Mouse (Mus musculus) brain, embryonic 14.5 days (tissue): Measurements from ENCODE around the gene Prss2. TPM values are rescaled to one million over a fixed set of nuclear protein-coding genes. Genes with fewer than 3 reads are reported as not detected.
A peak's percentile ranks its signal among the peaks of the same experiment; 100 is the strongest.

Experiments used
- DNase-seq: peaks from one replicate; pipeline ENCODE4 v3.0.0-alpha.2; 2011; ENCODE audit warnings: low read depth
- CTCF ChIP-seq: fragments of 200-500 bp; IDR thresholded peaks from 2 replicates; pipeline ENCODE4 v1.5.1; 2012; ENCODE audit warnings: inconsistent platforms, mild to moderate bottlenecking, moderate library complexity, borderline replicate concordance; ENCODE audit not compliant: insufficient read depth, insufficient read length; ENCODE audit errors: extremely low read depth
- POLR2A ChIP-seq: fragments of 200-500 bp; IDR thresholded peaks from 2 replicates; pipeline ENCODE4 v1.6.1; 2012; ENCODE audit warnings: mild to moderate bottlenecking, inconsistent platforms, borderline replicate concordance; ENCODE audit not compliant: poor library complexity, insufficient read depth, insufficient read length, severe bottlenecking; ENCODE audit errors: extremely low read depth
- polyA plus RNA-seq: library from polyadenylated mRNA; depleted of rRNA; stranded (reverse); fragments of >200 nt; gene quantifications from 2 replicates; pipeline ENCODE4 v1.2.3, GENCODE M21; 2012

Gene Prss2
- polyA plus RNA-seq, 1 experiment, result not detected

DNA sequence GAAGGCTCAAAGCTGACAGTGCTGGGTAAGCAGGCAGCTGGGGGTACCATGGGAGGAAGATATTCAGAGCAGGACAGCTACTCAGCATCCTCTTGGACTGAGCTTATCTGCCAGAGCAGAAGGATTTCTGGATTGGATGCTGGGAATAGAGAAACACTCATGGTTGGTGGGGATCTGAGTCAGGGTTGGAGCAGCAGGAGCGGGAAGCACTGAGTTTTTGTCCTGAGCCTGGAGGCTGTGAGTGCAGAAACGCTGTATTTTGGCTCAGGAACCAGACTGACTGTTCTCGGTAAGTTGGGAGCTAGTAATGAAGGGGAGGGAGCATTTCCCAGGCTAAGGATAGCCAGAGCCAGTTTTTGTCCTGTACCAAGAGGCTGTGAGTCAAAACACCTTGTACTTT, 21.4 kb downstream of the Prss2 start:
- DNase-seq, result peak; percentile 37
- TF ChIP-seq CTCF (no peak), POLR2A (no peak)

DNA sequence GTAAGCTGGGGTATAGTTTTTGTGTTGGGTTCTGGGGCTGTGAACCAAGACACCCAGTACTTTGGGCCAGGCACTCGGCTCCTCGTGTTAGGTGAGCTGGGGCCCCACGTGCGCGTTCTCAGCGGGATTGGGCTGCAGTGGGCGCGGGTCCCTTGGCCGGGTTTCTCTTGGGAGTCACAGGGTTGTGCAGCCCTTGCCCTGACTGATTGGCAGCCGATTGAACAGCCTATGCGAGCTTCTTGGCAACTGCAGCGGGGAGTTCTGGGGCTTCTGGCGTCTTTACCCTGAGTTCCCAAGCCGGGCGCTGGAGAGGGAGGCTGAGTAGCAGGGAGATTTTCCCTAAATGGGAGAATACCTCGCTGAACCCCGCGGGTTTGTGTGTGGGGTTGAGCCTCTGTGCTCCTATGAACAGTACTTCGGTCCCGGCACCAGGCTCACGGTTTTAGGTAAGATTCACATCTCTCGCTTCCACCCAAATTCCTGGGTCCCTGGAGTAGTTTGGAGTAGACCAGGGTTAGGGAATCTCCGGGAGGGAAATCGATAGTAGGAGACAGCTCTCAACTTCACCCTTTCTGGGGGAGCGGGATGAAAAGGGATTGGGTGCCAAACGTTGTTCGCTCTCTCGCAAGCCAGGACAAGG, 21.9 kb downstream of the Prss2 start:
- TF ChIP-seq CTCF (no peak), POLR2A (no peak)
- peak; percentile 57 for DNase-seq

DNA sequence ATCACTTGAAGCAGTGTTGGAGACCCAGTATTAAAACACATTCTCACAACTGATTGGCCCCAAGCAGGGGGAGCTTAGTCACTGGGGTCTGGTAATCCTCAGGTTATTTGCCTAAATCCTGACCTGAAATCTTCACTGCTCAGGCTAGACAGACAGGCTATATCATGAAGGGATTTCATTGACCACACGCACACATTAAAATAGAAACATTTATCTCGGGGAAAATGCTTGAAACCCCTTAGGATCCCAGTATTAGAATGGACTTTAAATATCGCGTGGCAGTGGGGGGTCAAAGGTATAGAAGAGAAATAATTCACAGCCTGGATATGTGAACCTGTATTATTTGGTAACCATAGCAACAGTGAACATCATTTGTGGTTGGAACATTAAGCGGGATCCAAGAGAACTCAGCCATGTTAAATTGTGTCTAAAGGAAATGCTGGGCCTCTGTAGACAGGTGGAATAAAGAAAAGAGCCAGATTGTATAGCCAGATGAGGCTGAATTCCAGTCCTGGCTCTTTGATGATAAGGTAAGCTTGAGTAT, 22.9 kb downstream of the Prss2 start:
- peak; percentile 70 for DNase-seq
- TF ChIP-seq CTCF, result no peak
- TF ChIP-seq POLR2A, result no peak

DNA sequence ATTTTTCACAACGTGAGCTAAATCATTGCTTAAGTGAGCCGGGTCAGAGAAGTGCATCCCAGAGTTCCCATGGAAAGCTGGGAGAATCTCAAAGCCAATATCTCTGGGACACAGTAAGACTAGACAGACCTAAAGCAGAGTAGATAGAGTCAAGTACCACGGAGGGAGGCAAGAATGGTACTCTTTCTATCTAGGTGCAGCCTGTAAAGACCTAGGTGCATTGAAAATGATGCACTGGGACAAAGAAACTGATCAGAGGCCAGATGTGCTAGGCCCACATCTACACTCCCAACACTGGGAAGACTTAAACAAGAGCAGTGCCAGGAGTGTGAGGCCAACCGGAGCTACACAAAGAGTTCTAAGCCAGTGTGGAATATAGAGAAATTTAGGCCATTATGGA, 23.7 kb downstream of the Prss2 start:
- TF ChIP-seq POLR2A (no peak), CTCF (no peak)

DNA sequence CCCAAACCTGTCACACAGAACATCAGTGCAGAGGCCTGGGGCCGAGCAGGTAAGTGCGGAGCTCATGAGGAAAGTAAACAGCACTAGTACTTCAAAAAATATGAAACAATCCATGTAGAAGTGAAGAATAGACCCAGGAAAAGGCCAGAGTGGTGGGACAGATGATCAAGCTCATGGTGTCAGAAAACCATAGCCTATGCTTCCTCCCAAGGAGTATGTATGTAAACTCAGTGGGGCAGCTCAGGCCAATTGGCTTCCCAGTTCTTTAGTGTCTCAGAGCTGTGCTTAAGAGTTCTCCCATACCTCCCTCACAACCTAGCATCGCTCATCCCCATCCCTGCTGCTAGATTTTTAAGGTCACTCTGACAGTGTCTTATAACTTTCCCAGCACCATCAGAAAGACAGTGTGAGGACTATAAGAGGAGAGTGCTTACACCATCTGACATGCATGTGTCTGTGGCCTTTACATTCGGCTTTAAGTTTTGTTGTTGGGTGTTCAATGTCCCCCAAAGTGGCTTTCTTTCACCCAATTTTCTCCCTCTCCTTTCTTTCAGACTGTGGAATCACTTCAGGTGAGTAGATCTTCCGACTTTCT, 25.6 kb downstream of the Prss2 start:
- DNase-seq, result no peak
- TF ChIP-seq CTCF (no peak), POLR2A (no peak)

More for the DNA sequence above, 23.7 kb downstream of the Prss2 start:
- DNase-seq, result no peak

DNA sequence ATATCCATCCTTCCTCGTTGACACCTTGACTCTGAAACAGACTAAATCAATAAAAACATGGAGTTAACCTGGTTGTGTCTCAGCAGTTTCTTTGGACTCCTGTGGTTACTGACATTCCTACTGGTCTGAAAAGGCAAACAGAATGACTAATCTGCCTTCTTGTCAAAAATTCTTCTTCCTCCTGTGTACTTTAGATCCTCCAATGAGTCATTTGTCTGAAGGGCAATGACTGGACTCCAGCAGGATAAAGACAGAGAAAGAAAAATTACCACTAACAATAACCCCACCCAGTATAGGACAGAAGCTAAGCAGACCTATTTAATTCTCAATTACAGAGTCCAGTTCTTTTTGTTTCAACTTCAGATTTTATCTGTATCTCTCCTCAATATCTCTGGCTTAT, 26.7 kb downstream of the Prss2 start:
- no peak for DNase-seq
- no peak for TF ChIP-seq POLR2A
- TF ChIP-seq CTCF, result no peak

DNA sequence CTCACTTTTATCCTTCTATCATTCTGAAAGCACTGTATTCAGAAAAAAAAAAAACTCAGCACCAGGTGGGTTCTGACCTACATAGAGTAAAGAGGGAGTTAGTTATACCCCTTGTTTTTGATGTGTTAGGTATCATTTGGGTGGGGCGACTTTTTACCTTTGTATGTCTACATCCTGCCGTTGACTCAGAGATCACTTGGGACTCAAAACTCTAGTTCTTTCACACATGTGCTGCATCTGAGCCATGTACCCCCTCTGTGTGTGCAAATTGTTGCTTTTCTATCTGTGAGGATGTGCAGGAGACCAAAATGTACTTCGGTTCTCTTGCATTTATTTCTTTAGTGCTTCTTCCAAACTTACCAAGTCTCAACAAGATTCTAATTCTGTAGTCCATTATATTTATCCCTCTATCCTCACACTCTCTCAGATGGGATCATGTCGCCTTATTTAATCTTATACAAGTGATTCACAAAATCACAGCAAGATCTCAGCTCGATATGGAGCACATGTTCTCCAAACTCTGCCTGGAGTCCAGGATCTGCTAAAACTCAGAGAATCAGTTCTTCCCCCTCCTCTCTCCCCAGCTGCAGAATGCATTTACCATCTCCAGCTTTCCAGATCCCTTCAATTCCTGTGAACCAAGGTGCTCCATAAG, 31.9 kb downstream of the Prss2 start:
- no peak for DNase-seq
- TF ChIP-seq POLR2A, result no peak
- no peak for TF ChIP-seq CTCF

DNA sequence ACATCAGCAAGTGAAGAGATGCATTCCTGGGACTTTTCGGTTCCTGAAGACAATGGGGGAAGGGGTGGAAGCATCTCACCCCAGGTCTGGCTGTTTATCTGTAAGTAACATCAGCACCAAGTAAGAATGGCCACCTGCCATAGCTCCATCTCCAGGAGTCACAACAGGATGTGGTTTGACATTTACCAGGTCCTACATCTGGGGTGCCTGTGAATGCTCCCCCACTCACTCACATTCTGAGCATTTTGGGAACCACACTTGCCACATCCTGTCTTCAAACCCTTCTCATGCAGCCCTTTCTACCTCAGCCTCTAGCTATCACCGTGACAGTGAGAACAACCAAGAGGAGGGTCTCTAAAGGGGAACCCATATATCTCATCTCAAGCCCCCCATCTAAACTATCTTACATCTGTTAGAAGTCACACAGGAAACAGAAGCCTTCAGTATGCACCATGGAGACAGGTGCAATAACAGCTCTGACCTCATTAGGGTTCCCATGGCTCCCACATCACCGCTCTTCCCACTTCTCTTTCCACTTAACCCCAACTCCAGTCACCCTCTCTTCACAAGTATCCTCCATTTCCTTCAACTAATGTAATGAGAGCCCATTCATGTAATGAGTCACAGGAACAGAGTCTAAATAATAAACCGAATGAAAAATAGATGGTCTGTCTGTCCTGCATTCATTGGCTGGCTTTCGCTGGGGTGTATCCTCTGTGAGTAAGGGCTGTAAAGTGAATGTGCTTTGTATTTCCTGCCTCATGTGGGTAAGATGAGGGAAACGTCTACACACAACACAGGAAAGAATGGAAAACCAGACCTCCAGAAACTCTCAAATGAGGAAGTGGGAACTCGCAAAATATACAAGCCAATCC, 32.9 kb downstream of the Prss2 start:
- TF ChIP-seq POLR2A (no peak), CTCF (no peak)

DNA sequence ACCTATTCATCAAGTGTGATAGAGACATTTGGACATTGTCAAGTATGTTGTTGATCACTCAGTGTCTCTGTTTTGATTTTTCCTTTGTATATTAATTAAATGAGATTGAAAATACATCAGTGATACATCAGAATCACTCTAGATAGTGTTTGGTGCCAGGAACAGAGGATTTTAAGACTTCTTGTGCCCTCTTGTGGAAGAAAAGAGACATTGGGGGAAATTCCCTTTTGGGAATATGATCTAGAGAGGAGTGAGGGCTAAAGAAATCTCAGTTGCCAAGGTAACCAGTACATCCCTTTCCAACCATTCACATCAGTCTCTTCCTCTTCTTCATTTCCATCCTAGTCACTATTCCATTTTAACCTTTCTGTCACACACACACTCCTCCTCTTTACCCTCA, 34.8 kb downstream of the Prss2 start:
- DNase-seq, result peak; percentile 71
- TF ChIP-seq POLR2A (no peak), CTCF (no peak)

More for the DNA sequence above, 32.9 kb downstream of the Prss2 start:
- no peak for DNase-seq

DNA sequence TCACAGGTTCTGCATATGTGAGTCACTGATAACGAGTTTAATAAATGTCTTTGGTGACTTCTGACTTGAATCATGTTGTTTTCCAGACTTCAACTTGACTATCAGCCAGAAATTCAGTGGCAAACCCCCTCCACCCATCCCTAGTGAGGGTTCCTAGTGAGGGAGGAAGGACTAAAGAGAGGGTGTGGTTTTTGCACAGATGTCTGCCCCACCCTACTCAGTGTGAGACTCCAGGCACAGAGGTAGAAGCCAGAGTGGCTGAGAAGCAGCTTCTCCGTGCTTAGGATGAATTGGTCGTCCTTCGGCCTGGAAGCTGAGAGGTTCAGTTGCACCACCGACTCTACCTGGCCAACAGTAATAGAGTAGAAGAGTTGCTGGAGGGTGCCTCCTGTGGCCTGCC, 35.9 kb downstream of the Prss2 start:
- DNase-seq, result no peak
- no peak for TF ChIP-seq CTCF

DNA sequence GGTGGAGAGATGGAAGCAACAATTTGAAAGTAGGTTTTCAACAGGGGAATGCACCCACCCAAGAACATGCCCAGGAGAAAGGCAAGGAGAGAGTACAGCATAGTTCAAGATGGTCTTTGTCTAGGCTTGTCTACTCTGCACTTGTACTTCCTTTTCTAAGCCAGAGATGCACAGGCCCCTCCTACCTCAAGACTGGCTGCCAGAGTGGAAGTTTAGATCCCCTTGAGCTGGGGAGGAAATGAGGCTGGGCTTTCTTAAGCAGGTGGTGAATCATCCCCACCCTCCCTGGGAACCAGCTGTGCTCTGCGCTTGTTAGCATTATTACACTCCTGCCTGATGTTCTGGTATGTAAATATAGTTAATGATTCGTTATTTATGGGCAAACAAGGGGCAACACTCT, 36.7 kb downstream of the Prss2 start:
- DNase-seq, result no peak
- TF ChIP-seq POLR2A (no peak), CTCF (no peak)

DNA sequence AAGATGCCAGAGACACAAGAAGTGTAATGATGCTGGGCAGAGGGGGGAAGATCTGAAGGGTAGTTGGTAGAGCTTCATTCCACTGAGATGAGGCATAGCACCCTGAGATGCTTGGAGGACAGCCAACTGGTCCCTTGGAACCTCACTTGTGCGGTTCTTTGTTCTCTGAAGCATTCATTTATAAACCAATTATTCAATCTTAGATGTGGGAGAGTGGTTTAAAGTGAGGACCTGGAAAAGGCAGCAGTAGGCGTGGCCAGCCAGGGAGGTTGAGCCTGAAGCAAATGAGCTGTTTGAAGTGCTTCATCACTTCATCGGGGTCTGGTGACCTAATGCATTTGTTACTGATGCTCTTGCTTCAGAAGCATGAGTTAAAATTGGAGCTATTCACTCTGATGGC, 37.7 kb downstream of the Prss2 start:
- peak; percentile 59 for DNase-seq
- TF ChIP-seq CTCF (no peak), POLR2A (no peak)

DNA sequence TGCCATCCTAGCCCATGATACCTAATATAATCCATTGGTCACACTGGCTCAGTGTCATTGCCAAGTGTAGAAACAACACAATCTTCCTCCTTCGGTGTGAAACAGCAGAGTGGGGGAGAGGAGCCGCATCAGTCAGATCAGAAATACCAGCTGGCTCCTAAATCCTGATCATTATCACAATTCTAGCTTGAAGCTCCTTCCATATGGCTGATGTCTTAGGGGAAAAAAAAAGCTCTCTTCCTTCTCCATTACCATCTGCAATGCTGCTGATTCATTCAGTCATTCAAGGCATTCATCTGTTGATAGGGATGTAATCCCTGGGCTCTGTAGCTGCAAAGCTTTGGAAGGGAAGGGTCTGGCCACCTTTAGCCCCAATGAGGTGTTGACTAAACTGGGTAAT, 38.7 kb downstream of the Prss2 start:
- no peak for TF ChIP-seq POLR2A
- TF ChIP-seq CTCF, result no peak
- peak; percentile 48 for DNase-seq
